Mouse (Mus musculus) neural tube, embryonic 13.5 days (tissue): ENCODE measurements at regions not wholly inside any gene's neighbourhood (a gene's known extent, or its start where the extent isn't known, plus 50 kb on each side); places are given as distances from the start of the nearest gene placed in this dataset.

Experiments
- ATAC-seq: fragments of 200-750 bp; cut with Nextera tagmentation; 2 replicates; pipeline ENCODE4 v1.8.0; 2017; ENCODE audit warnings: low read depth, mild to moderate bottlenecking, moderate TSS enrichment, moderate library complexity
- H3K27ac ChIP-seq: fragments of 300-500 bp; sonication (generic); replicated peaks from 2 replicates; pipeline ENCODE4 v1.5.1; 2015; ENCODE audit warnings: moderate library complexity, mild to moderate bottlenecking, inconsistent platforms
- H3K27me3 ChIP-seq: fragments of 300-500 bp; sonication (generic); 2 replicates; pipeline ENCODE4 v1.6.1; 2015; ENCODE audit warnings: mild to moderate bottlenecking, inconsistent platforms
- H3K36me3 ChIP-seq: fragments of 300-500 bp; sonication (generic); 2 replicates; pipeline ENCODE4 v1.6.1; 2015; ENCODE audit warnings: mild to moderate bottlenecking, inconsistent platforms
- H3K4me1 ChIP-seq: fragments of 300-500 bp; sonication (generic); replicated peaks from 2 replicates; pipeline ENCODE4 v1.6.1; 2015; ENCODE audit warnings: inconsistent platforms
- H3K4me2 ChIP-seq: fragments of 300-500 bp; sonication (generic); 2 replicates; pipeline ENCODE4 v1.6.1; 2015; ENCODE audit warnings: inconsistent platforms, mild to moderate bottlenecking, moderate library complexity
- H3K4me3 ChIP-seq: fragments of 300-500 bp; sonication (generic); 2 replicates; pipeline ENCODE4 v1.5.1; 2015; ENCODE audit warnings: mild to moderate bottlenecking, inconsistent platforms
- H3K9ac ChIP-seq: fragments of 300-500 bp; sonication (generic); 2 replicates; pipeline ENCODE4 v1.6.1; 2015; ENCODE audit warnings: moderate library complexity, mild to moderate bottlenecking, inconsistent platforms
- H3K9me3 ChIP-seq: fragments of 300-500 bp; sonication (generic); 2 replicates; pipeline ENCODE4 v1.6.1; 2016; ENCODE audit warnings: inconsistent platforms
- WGBS: fragments of 180-500 bp; shearing (Covaris S2); methylation state at CpG from one replicate; pipeline ENCODE4 v1.1.7; 2015; 5-methylcytosine and 5-hydroxymethylcytosine counted together

DNA sequence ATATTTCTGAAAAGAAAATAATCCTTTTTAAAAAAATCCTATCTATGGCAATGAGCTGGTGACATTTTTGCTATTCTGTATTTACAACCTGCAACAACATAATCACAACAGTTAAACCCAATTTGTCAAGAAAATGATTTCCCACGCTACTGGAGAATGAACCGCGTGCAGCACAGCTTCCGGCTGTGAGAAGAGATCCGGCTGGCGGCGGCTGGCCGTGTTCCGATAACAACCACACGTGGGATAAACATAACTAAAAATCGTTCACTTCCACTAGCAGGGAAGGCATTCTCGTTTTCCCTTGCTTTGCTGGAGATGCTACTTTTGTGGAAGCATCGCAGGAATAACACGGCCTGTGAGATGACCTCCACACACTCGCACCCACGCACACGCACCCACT lies 224.5 kb upstream of the Hnrnpa3 start:
- ATAC-seq = no peak
- H3K4me2 ChIP-seq = no peak overlapping the region
- 0 out of 2 replicates have a peak, but pooled peaks cover 8% of the 10 kb centered on the region for H3K4me1 ChIP-seq
- H3K27me3 ChIP-seq = no peaks in the 10 kb centered on the region
- H3K9ac ChIP-seq = no peak overlapping the region
- no peak overlapping the region for H3K4me3 ChIP-seq
- no peaks in the 10 kb centered on the region for H3K9me3 ChIP-seq
- WGBS = 86% methylated on average over 17 of the region's 17 CpGs
- H3K27ac ChIP-seq = no peak overlapping the region
- no peaks in the 10 kb centered on the region for H3K36me3 ChIP-seq

DNA sequence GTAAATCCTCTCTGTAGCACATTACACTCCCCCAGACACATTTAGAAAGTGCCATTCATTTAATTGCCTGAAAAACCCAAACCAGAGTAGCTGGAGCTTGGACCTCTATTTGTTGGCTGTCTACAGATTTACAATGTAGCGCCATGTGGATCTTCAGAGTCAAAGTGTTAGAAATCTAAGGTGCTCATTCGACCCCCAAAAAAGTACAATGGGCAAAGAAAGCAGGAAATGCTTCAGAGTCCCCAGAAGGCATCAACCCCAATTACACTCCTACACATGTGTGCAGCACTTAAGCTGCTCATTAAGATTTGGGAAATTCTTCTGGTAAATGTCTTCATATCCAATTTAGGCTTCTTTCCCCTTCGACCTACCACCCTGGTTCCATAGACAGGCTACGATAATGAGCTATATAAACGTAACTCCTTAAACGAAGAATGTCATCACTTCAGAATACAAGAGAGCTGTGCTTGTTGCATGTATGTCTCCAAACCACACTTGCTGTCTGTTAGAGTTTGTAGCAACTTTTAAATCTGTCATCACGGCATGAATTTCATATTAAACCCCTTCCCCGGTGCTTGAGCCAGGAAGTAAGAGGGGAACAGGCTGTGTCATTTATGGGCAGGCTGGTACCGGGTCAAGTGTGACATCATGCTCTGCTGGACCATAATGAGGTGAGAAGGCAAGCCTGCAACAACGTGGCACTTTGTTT lies 219.4 kb upstream of the Hnrnpa3 start:
- H3K9ac ChIP-seq = no peak overlapping the region
- no peak overlapping the region for H3K27ac ChIP-seq
- H3K9me3 ChIP-seq = no peaks in the 10 kb centered on the region
- no peak overlapping the region for H3K4me3 ChIP-seq
- H3K27me3 ChIP-seq = no peaks in the 10 kb centered on the region
- no peak for ATAC-seq
- WGBS = 79% methylated on average over 10 of the region's 10 CpGs
- H3K36me3 ChIP-seq = no peaks in the 10 kb centered on the region
- peaks cover 13% of the 10 kb centered on the region; the same call in 1 of the 2 replicates for H3K4me1 ChIP-seq
- H3K4me2 ChIP-seq = no peak overlapping the region

DNA sequence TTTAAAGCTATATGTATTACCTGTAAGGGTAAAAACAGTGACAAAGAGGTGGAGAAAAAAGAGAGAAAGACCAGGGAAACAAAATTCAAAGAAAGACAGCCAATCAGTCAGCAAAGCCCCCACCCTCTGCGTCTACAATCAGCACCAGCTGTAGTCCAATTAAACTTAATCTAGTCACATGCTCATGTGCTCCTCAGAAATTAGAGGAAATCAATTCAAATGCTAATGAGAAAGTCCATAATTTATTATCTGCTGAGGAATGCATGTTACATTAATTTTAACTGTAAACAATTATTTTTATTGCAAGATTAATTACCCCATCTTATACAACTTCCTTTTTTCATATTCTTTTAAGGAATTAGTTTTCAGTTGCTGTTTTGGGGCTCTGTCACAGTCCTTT lies 216.4 kb upstream of the Hnrnpa3 start:
- ATAC-seq = 0 out of 2 replicates have a peak, but pooled peaks have one; percentile 36
- Histone ChIP-seq H3K4me3 (no peak overlapping the region), H3K4me1 (peaks cover 15% of the 10 kb centered on the region), H3K9ac (no peak overlapping the region), H3K36me3 (no peaks in the 10 kb centered on the region), H3K27me3 (no peaks in the 10 kb centered on the region), H3K27ac (no peak overlapping the region), H3K9me3 (no peaks in the 10 kb centered on the region), H3K4me2 (no peak overlapping the region)
- 24% methylated on average over 1 of the region's 1 CpGs for WGBS

DNA sequence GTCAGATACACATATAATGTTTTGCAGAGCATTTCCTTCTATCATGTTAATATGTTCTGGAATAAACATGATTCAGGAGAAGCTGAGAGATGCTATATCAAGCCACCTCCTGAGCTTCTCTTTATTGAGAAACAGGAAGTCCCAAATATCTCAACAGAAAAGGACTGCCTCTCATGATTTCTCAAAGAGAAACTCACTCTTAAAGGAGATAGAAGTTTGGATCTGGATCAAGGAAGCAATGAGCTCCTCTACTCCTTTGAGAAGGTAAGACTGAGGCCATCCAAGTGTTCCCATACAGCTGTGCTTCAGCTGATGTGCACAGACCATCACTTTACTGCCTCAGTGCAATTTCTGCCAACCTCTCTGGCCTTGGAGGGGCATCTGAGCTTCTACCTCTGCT lies 213.9 kb upstream of the Hnrnpa3 start:
- H3K9me3 ChIP-seq = no peaks in the 10 kb centered on the region
- H3K4me1 ChIP-seq = peaks cover 24% of the 10 kb centered on the region
- no peak overlapping the region for H3K4me2 ChIP-seq
- no peak overlapping the region for H3K4me3 ChIP-seq
- H3K27me3 ChIP-seq = no peaks in the 10 kb centered on the region
- no peak for ATAC-seq
- no peak overlapping the region for H3K9ac ChIP-seq
- H3K36me3 ChIP-seq = no peaks in the 10 kb centered on the region
- no peak overlapping the region for H3K27ac ChIP-seq

DNA sequence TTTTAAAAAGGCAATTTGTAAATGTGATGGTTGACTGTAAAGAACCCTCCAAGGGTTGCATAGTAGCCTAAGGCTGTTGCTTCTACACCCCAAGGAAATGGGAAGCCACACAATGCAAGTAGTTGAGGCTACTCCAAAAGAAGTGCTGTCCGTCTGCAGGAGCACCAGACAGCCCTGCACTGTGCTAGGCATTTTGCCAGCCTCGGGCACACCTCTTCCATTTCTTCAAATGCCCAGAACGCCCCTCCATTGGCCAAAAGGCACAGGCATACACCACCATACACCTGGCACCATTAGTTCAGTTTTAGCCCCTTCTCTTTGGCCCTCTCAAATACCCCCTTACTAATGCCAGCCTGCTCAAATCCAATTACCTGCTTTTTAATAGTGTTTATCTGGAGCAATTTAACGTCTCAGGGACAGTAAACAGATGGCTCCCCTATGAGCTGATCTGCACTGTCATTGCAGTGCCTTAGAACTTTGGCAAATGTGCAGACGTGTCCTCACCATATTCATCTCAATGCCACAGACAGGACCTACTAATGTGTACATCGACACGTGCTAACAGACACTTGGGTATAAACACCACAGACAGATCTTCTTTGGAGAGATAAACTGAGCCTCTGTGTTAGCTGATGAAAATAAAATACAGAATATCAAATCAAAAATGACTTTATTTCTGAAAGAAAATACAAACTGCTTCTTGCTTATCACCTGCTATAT lies 211.9 kb upstream of the Hnrnpa3 start:
- H3K4me3 ChIP-seq = no peak overlapping the region
- no peak overlapping the region for H3K9ac ChIP-seq
- no peaks in the 10 kb centered on the region for H3K27me3 ChIP-seq
- H3K27ac ChIP-seq = peak overlapping the region; percentile 10; the same call in 1 of the 2 replicates
- no peaks in the 10 kb centered on the region for H3K9me3 ChIP-seq
- no peak for ATAC-seq
- H3K36me3 ChIP-seq = no peaks in the 10 kb centered on the region
- no peak overlapping the region for H3K4me2 ChIP-seq
- WGBS = 55% methylated on average over 7 of the region's 7 CpGs
- peaks cover 29% of the 10 kb centered on the region for H3K4me1 ChIP-seq

DNA sequence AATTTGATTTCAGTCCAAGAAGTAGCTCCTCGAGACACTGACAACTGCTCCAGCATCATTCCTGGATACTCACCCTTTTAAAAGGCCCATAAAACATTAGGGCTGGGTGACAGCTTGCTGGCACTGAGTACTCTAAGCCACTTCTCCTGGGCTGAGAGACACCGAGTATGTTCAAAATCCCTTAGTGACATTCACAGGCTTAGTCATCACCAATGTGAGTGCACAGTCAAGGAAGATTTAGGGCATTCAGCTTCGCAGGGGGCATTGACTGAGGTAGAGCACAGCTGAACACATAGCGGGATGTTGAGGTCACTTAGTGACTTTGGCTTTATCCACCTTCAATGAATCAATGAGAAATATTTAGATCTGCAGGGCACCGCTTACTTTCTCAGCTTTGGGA lies 210.8 kb upstream of the Hnrnpa3 start:
- Histone ChIP-seq H3K4me1 (peaks cover 25% of the 10 kb centered on the region), H3K27ac (no peak overlapping the region; the same call in 1 of the 2 replicates), H3K4me3 (no peak overlapping the region), H3K4me2 (no peak overlapping the region), H3K27me3 (no peaks in the 10 kb centered on the region), H3K9me3 (no peaks in the 10 kb centered on the region), H3K9ac (no peak overlapping the region), H3K36me3 (no peaks in the 10 kb centered on the region)
- WGBS = 54% methylated on average over 5 of the region's 5 CpGs
- ATAC-seq = no peak

DNA sequence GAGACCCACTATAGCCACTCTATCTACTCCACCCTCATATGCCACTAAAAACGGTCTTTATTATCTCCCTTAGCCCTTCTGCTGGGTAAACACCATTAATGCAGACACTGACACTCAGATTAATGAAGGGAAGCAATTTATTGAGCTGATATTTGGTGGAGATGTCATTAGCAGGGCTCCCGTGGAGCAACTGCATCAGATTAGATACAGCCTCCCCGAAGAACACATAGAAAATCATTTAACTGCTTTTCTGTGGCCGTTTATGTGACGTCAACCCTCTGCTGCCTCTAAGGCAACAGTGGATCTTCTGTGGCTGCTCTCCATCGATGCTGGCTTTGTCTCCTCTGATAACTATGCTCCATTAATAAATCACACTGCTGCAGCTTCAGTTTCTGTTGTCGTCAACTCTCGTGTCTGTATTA lies 207.2 kb upstream of the Hnrnpa3 start:
- peaks cover 22% of the 10 kb centered on the region for H3K4me1 ChIP-seq
- H3K27ac ChIP-seq = peak overlapping the region; percentile 19
- H3K4me2 ChIP-seq = no peak overlapping the region
- H3K4me3 ChIP-seq = no peak overlapping the region
- H3K27me3 ChIP-seq = no peaks in the 10 kb centered on the region
- WGBS = 19% methylated on average over 8 of the region's 8 CpGs
- ATAC-seq = peak; percentile 49; the same call in 1 of the 2 replicates
- no peaks in the 10 kb centered on the region for H3K9me3 ChIP-seq
- H3K9ac ChIP-seq = no peak overlapping the region
- H3K36me3 ChIP-seq = no peaks in the 10 kb centered on the region

DNA sequence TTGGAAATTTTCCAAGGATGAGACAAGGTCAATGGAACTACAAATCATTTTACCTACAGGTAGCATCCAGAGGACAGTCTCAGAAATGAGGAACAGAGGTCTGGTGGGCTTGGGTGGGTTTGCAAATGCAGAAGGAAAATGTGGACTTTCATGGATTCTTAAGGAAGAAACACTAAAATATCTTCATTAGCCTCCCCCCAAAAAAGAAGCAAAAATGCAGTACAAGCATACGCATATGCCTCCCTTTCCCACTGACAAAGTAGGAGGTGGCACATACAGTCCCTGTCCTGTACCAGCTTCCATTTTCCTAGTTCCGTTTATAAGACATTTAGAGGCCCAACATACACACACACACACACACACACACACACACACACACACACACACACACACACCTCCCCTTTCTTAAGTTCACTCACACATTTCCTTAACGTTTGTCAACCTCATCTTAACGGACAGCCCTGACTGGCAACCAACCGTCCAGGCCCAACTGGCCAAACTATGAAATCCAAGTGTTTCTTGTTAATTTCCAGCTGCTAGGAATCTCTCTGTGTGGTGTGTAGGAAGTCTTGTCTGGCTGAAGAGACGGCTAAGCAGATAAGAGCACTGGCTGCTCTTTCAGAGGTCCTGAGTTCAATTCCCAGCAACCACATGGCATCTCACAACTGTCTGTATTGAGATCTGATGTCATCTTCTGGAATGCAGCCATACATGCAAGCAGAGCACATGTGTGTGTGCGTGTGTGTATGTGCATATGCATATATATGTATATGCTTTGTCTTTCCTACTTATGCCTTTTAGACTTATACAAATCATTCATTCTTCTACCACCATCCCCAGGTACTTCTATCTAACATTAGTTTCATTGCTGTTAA lies 206.6 kb upstream of the Hnrnpa3 start:
- WGBS = 90% methylated on average over 7 of the region's 7 CpGs
- no peak for ATAC-seq
- H3K27ac ChIP-seq = peak overlapping the region; percentile 19
- no peak overlapping the region for H3K9ac ChIP-seq
- no peaks in the 10 kb centered on the region for H3K9me3 ChIP-seq
- H3K4me3 ChIP-seq = no peak overlapping the region
- peaks cover 15% of the 10 kb centered on the region for H3K4me1 ChIP-seq
- H3K27me3 ChIP-seq = no peaks in the 10 kb centered on the region
- no peaks in the 10 kb centered on the region for H3K36me3 ChIP-seq
- H3K4me2 ChIP-seq = no peak overlapping the region

DNA sequence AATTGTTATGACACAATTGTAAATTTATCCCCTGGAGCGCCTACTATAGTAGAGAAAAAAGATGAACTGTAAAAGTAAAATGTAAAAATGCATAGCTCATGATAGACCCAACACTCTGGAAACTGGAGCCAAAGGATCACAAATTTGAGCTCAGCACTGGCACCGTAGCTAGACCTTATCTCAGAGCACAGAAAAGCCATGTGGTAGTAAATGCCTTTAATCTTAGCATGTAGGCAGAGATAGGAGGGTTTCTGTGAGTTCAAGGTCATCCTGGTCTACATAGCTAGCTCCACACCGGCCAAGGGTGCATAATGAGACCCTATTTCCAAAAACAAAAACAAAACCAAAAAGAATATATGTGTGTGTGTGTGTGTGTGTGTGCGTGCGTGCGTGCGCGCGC lies 203.6 kb upstream of the Hnrnpa3 start:
- H3K4me2 ChIP-seq = no peak overlapping the region
- H3K36me3 ChIP-seq = no peaks in the 10 kb centered on the region
- 93% methylated on average over 9 of the region's 9 CpGs for WGBS
- no peak overlapping the region for H3K9ac ChIP-seq
- H3K27me3 ChIP-seq = no peaks in the 10 kb centered on the region
- H3K27ac ChIP-seq = no peak overlapping the region
- ATAC-seq = no peak
- no peak overlapping the region for H3K4me3 ChIP-seq
- H3K4me1 ChIP-seq = peaks cover 8% of the 10 kb centered on the region
- H3K9me3 ChIP-seq = no peaks in the 10 kb centered on the region

DNA sequence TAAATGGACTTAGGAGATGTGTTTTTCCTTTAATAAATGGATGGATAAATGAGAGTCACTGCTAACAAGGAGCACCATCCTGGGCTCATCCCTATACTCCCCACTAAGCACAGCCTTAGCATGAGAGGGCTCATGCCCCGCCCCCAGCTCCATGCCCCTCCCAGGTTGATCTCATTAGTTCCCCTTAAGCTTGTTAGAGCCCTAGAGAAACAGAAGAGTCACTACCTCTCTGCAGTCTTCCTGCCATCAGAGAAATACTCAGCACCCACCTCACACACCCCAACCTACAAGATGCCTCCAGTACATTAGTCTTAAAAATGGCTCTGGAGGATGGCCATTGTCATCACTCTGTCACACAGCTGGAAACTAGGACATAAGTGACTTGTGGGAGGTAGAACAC lies 202.8 kb upstream of the Hnrnpa3 start:
- Histone ChIP-seq H3K9ac (no peak overlapping the region), H3K9me3 (no peaks in the 10 kb centered on the region), H3K4me1 (peaks cover 16% of the 10 kb centered on the region), H3K36me3 (no peaks in the 10 kb centered on the region), H3K27ac (no peak overlapping the region), H3K27me3 (no peaks in the 10 kb centered on the region), H3K4me2 (no peak overlapping the region), H3K4me3 (no peak overlapping the region)
- ATAC-seq = no peak
- WGBS = 100% methylated on average over 1 of the region's 1 CpGs

DNA sequence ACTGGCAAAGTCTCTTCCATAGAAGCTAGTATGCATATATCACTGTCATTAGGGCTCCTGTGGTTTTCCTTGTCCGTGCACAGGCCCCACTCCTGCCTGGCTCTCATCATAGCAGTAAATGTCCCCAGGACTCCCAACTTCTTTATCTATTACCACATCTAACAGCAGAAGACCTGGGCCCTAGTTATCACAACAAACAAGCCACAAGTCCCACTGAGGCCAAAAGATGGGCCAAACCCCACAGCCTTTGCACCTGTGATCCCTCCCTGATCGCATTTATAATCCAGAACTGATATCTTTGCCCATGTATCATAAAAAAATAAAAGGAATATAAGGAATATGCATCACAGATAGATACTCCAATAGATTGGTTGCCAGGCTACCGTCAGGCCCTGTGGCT lies 201.6 kb upstream of the Hnrnpa3 start:
- H3K4me3 ChIP-seq = no peak overlapping the region
- H3K4me2 ChIP-seq = no peak overlapping the region
- no peaks in the 10 kb centered on the region for H3K36me3 ChIP-seq
- 76% methylated on average over 3 of the region's 3 CpGs for WGBS
- H3K9ac ChIP-seq = no peak overlapping the region
- ATAC-seq = no peak
- H3K4me1 ChIP-seq = peaks cover 22% of the 10 kb centered on the region
- H3K27me3 ChIP-seq = no peaks in the 10 kb centered on the region
- H3K27ac ChIP-seq = no peak overlapping the region
- no peaks in the 10 kb centered on the region for H3K9me3 ChIP-seq

DNA sequence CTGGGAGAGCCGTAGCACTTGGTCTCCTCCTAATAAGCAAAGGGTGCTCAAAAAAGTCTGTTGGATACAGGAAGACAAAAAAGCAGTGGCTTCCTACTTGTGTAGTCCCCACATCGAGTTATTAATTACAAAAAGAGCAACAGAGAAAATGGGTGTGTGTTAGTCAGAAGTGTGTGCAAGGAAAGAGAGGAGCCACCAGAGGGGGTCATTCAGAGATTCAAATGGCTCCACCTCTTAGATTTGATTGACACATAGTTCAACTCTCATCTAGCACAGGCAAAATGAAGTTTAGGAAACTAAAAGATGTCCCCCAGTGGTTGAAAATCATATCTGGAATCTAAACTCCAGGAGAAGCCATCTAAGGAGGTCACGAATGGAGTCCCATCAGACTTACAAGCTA lies 200.2 kb upstream of the Hnrnpa3 start:
- Histone ChIP-seq H3K9me3 (no peaks in the 10 kb centered on the region), H3K27me3 (no peaks in the 10 kb centered on the region), H3K4me1 (peaks cover 30% of the 10 kb centered on the region), H3K9ac (no peak overlapping the region), H3K27ac (no peak overlapping the region), H3K36me3 (no peaks in the 10 kb centered on the region), H3K4me3 (no peak overlapping the region), H3K4me2 (no peak overlapping the region)
- ATAC-seq = no peak
- 88% methylated on average over 3 of the region's 3 CpGs for WGBS
